Mouse (Mus musculus) liver, adult 2 months (tissue): ENCODE measurements at regions not wholly inside any gene's neighbourhood (a gene's known extent, or its start where the extent isn't known, plus 50 kb on each side); places are given as distances from the start of the nearest gene placed in this dataset.

Experiments used
- CTCF ChIP-seq: fragments of 200-500 bp; IDR thresholded peaks from 2 replicates; pipeline ENCODE4 v1.5.1; 2011; ENCODE audit warnings: low read depth, low read length, control low read depth
- POLR2A ChIP-seq: fragments of 200-500 bp; IDR thresholded peaks from 2 replicates; pipeline ENCODE4 v1.6.1; 2011; ENCODE audit warnings: low read length, control low read depth; ENCODE audit not compliant: insufficient read depth; ENCODE audit errors: extremely low read depth

DNA sequence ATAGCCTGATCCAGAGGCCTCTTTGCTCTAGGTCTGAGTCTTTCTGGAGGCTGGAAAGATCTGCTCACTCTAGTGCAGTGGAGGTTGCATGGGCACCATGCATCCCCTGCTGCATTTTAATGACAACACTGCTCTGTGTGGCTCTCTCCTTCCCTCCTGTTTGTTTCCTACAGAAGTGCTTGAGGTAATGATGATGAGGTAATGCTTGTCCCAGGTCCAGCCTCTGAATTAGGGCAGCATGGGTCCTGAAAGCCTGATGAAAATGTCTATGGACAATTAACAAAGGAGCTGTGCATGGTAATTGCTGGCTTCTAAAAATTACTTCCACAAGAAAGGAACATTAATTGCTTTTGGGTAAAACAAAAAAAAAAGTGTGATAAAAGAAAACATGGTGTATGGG, 69.3 kb upstream of the Adamts16 start:
- TF ChIP-seq CTCF (no peak), POLR2A (no peak)
